Mouse (Mus musculus): ENCODE measurements around the gene 1700020D05Rik. TPM values are rescaled to one million over a fixed set of nuclear protein-coding genes. Genes with fewer than 3 reads are reported as not detected.
A peak's percentile ranks its signal among the peaks of the same experiment; 100 is the strongest.
"Not testable (repeated sequence)": the region's sequence is repeated elsewhere in the genome, so short reads cannot be mapped to it uniquely, and the experiment has no call there.

The 1700020D05Rik gene
- total RNA-seq, 2 experiments from 2014 or later, result 5.6 to 9.8 TPM

GRCm38 (mm10) chr19:5495353-5496051, 8.1 kb downstream of the 1700020D05Rik start:
- no peak for DNase-seq (ENCODE audit: low spot score in 2 of 2)

- no peak for DNase-seq (ENCODE audit: low spot score in 2 of 2)
Measured at GRCm38 (mm10) chr19:5494314-5494713, 9.3 kb downstream of the 1700020D05Rik start.

GRCm38 (mm10) chr19:5493301-5493721, 10.3 kb downstream of the 1700020D05Rik start:
- not testable (repeated sequence) for DNase-seq (ENCODE audit: low spot score in 2 of 2)

GRCm38 (mm10) chr19:5492641-5493040, 10.9 kb downstream of the 1700020D05Rik start:
- no peak for DNase-seq (ENCODE audit: low spot score in 2 of 2)

GRCm38 (mm10) chr19:5490898-5491708, 12.5 kb downstream of the 1700020D05Rik start:
- DNase-seq (ENCODE audit: low spot score in 2 of 2), result peak; percentile 79 to 81

- DNase-seq (ENCODE audit: low spot score in 2 of 2), result peak; percentile 89 to 94
Measured at GRCm38 (mm10) chr19:5490313-5490897, 13.2 kb downstream of the 1700020D05Rik start, which contains the start of gene Cfl1. Gene Cfl1, plus strand, starts transcription at chr19:5490455.

GRCm38 (mm10) chr19:5489721-5490120, 13.9 kb downstream of the 1700020D05Rik start:
- not testable (repeated sequence) for DNase-seq (ENCODE audit: low spot score in 2 of 2)

GRCm38 (mm10) chr19:5488878-5489571, 14.6 kb downstream of the 1700020D05Rik start:
- peak; percentile 95 to 97 for DNase-seq (ENCODE audit: low spot score in 2 of 2)

- DNase-seq (ENCODE audit: low spot score in 2 of 2), result peak; percentile 94 to 97
Measured at GRCm38 (mm10) chr19:5487768-5488550, 15.6 kb downstream of the 1700020D05Rik start, which contains the start of gene Mus81. Gene Mus81, minus strand, starts transcription at chr19:5488402.

GRCm38 (mm10) chr19:5486771-5487170, 16.8 kb downstream of the 1700020D05Rik start:
- DNase-seq (ENCODE audit: low spot score in 2 of 2), result no peak

GRCm38 (mm10) chr19:5486286-5486685, 17.3 kb downstream of the 1700020D05Rik start:
- DNase-seq (ENCODE audit: low spot score in 2 of 2), result no peak

GRCm38 (mm10) chr19:5485821-5486220, 17.8 kb downstream of the 1700020D05Rik start:
- no peak for DNase-seq (ENCODE audit: low spot score in 2 of 2)

- DNase-seq (ENCODE audit: low spot score in 2 of 2), result no peak
Measured at GRCm38 (mm10) chr19:5485371-5485770, 18.2 kb downstream of the 1700020D05Rik start.

- DNase-seq (ENCODE audit: low spot score in 2 of 2), result no peak
Measured at GRCm38 (mm10) chr19:5484496-5484895, 19.1 kb downstream of the 1700020D05Rik start.

- DNase-seq (ENCODE audit: low spot score in 2 of 2), result no peak
Measured at GRCm38 (mm10) chr19:5483386-5484359, 19.9 kb downstream of the 1700020D05Rik start.

GRCm38 (mm10) chr19:5481398-5481797, 22.2 kb downstream of the 1700020D05Rik start:
- DNase-seq (ENCODE audit: low spot score in 2 of 2), result no peak

GRCm38 (mm10) chr19:5480016-5480415, 23.6 kb downstream of the 1700020D05Rik start:
- no peak for DNase-seq (ENCODE audit: low spot score in 2 of 2)

- DNase-seq (ENCODE audit: low spot score in 2 of 2), result no peak
Measured at GRCm38 (mm10) chr19:5477668-5478300, 25.8 kb downstream of the 1700020D05Rik start.

Measured in layer of hippocampus, postnatal 10 days (tissue).